7 mouse cellular contexts compared by ENCODE assay signal in the genomic region with DNA sequence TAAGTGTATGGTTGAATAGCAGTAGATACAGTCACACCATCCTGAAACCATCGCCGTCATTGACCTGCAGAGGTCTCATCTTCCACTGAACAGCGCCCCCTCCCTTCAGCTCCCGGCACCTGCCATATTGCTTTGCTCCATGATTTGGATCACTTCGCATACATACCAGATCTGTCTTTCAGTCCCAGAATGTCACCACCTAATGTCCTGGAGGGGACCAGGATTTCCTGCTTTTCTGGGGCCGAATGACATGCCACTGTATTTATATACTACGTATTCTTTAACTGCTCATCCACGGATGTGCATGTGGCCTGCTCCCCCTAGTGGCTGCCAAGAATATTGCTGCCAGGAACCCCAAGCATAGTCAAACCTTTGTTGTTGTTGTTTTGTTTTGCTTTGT. TPM values are rescaled to one million over a fixed set of nuclear protein-coding genes. Genes with fewer than 3 reads are reported as not detected.
A peak's percentile ranks its signal among the peaks of the same experiment; 100 is the strongest.
DNase-seq lines count a peak whose midpoint lies in the region; ATAC-seq lines count a peak whose summit lies in the region.

No protein-coding gene starts in this region.

- H3K9me3 ChIP-seq in intestine, embryonic 15.5 days, result no peaks in the 10 kb centered on the region

- intact Hi-C loops in left cerebral cortex, postnatal 14 days (cut with DNase I), result loop anchor here (1.0 to 5.0 kb wide), 3 partner anchors 34 to 254 kb away; no protein-coding TSS in a partner anchor

- H3K27me3 ChIP-seq in intestine, embryonic 15.5 days (replicated peaks), result no peaks in the 10 kb centered on the region

- H3K36me3 ChIP-seq in intestine, embryonic 15.5 days, result no peaks in the 10 kb centered on the region

- H3K9ac ChIP-seq in intestine, embryonic 15.5 days, result peak overlapping the region; percentile 27; the same call in 1 of the 2 replicates

- DNase-seq in adrenal gland, adult 18-20 months (ENCODE audit: low spot score in 2 of 2), result peak; percentile 70 to 79
- DNase-seq in embryo, embryonic 10 days (ENCODE audit: low spot score), result peak; percentile 77
- DNase-seq in gastrocnemius, postnatal 10 days, result peak; percentile 72
- peak; percentile 71 to 76 for DNase-seq in left cerebral cortex, postnatal 14 days (ENCODE audit: low spot score in 2 of 2)
- peak; percentile 47 to 49 for DNase-seq in right cerebral cortex, postnatal 36 days (ENCODE audit: low spot score in 2 of 2)

- peak overlapping the region; percentile 59 for H3K4me2 ChIP-seq in intestine, embryonic 15.5 days (replicated peaks)

- peak; percentile 39; the same call in 1 of the 2 replicates for ATAC-seq in intestine, embryonic 15.5 days
- ATAC-seq in megakaryocyte-erythroid progenitor cell, adult 5-6 weeks (replicated peaks; ENCODE audit: low FRiP score, low TSS enrichment, poor library complexity, severe bottlenecking), result peak; percentile 98

- peak overlapping the region; percentile 25 for H3K4me3 ChIP-seq in intestine, embryonic 15.5 days (replicated peaks)

- 2% methylated on average over 8 of the region's 8 CpGs for WGBS in intestine, embryonic 15.5 days

- no peaks in the 10 kb centered on the region for H3K4me1 ChIP-seq in intestine, embryonic 15.5 days (replicated peaks)

- no peak overlapping the region for H3K27ac ChIP-seq in intestine, embryonic 15.5 days

RNA-seq across cellular contexts. Expression of gene C1qtnf9, which starts 3.1 kb away (rescaled TPM):
- total RNA-seq in adrenal gland, adult 18-20 months (2021), result 1 to 10 TPM; 2.4 to 6.8 TPM
- 10 to 100 TPM; 31.2 to 32.2 TPM for total RNA-seq in gastrocnemius, postnatal 10 days (2021)
- polyA plus RNA-seq in intestine, embryonic 15.5 days (2015; fragmentation: Nextera tagmentation; extraction: Ambion mirVana), result 1.3 and 2.0 TPM in 2 replicates
- under 1 TPM in 1 of 2 experiments, not detected in 1; 0.24 TPM for total RNA-seq in left cerebral cortex, postnatal 14 days (2021)
- total RNA-seq in megakaryocyte-erythroid progenitor cell, adult 5-6 weeks (2014; fragmentation: Nextera tagmentation), result not detected in 2 replicates
- total RNA-seq in megakaryocyte-erythroid progenitor cell, adult 5-6 weeks (2017), result not detected in 2 replicates

RNA-seq across cellular contexts. Expression of gene Mipep, which starts 13.3 kb away (rescaled TPM):
- 10 to 100 TPM; 39.0 to 50.0 TPM for total RNA-seq in adrenal gland, adult 18-20 months (2021)
- 10 to 100 TPM; 24.5 to 26.4 TPM for total RNA-seq in gastrocnemius, postnatal 10 days (2021)
- polyA plus RNA-seq in intestine, embryonic 15.5 days (2015; fragmentation: Nextera tagmentation; extraction: Ambion mirVana), result 20.5 and 22.1 TPM in 2 replicates
- total RNA-seq in left cerebral cortex, postnatal 14 days (2021), result 10 to 100 TPM; 23.7 to 24.9 TPM
- 15.8 and 19.6 TPM in 2 replicates for total RNA-seq in megakaryocyte-erythroid progenitor cell, adult 5-6 weeks (2014; fragmentation: Nextera tagmentation)
- 20.2 and 34.2 TPM in 2 replicates for total RNA-seq in megakaryocyte-erythroid progenitor cell, adult 5-6 weeks (2017)

Comparison
In these comparisons a context has a peak if more than half of its experiments do, and no peak if none do; other contexts are left out.
1. RNA of gene C1qtnf9, which starts 3.1 kb away (total RNA-seq): 31.2 to 32.2 TPM in gastrocnemius, postnatal 10 days; 2.4 to 6.8 TPM in adrenal gland, adult 18-20 months, 0.24 TPM in left cerebral cortex, postnatal 14 days and not detected in megakaryocyte-erythroid progenitor cell, adult 5-6 weeks; every median in the first group is over 4 times any median in the second.
2. Peak in every context shown above with its lines, with median percentiles within 50 percentile points of each other: DNase-seq.